Mouse (Mus musculus): ENCODE results near the gene Olfr869. TPM values are rescaled to one million over a fixed set of nuclear protein-coding genes. Genes with fewer than 3 reads are reported as not detected.

The Olfr869 gene
- polyA plus RNA-seq (2012), result 0.03 TPM in 1 of 2 replicates, not detected in the other

DNA sequence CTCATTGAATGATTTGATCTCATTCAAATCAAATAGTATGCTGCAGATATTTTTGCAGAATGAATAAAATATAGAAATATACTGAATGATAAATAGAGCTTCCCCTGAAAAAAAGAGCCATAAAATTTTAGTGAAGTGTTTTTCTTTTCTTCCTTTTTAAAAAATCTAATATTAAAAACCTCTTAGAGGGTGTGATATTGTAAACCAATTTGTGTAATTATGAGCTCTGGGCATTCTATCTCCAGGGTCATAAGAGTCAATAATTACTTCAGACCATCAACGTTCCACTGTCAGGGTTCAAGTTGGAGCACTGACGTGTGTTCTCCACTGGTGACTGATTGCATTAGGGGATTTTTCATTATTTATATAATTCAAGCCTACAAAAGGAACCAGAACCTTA is at the start of gene Olfr869:
Olfr869 (plus strand) TSS at position 301 of the 400 bp plus-strand sequence.

DNA sequence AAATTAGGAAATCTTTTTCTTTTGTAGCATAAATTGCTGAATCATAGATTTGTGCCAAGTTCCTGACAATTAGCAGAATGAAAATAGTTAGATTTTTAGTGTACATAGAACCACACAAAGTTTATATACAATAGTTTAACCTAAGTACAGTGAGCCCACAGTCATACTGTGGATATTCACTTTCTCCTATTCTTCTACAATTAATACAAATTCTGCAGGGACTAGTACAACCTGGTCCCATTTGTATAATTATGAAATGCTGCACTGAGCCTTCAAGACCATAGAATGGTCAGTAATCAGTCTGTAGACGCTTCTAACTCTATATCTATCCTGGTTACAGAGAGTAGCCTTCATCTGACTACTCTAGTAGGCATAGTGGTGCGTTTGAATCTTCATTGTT is 30.5 kb upstream of the Olfr869 start, which contains the start of gene Olfr868:
Olfr868 (plus strand) TSS at position 301 of the 400 bp plus-strand sequence.

DNA sequence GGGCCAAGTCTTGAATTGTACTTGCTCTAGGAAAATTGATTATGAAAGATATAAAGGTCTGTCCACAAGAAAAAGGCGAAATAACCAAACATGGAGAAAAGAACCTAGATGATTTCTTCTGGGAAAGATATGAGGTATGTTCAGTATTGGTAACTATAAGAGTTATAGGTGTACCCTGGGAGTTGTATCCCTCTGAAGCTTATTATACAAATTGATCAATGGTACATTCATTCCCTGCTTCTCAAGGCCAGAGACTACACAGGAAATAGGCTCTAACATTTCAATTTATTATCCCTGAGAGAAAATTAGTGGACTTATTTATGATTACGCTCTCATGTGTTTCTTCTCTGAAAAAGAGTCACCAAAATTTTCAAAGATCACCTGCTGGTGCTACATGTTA is 45.1 kb downstream of the Olfr869 start, which contains the start of gene Olfr870:
Olfr870 (minus strand) TSS at position 101 of the 400 bp plus-strand sequence.

Other genes with a start within 250 kb of the Olfr869 start
- gene Olfr862, start 241.0 kb upstream of the Olfr869 start, polyA plus RNA-seq (2012), result not detected in 2 replicates
- 0.04 TPM in 2 replicates for gene Olfr77, start 212.1 kb upstream of the Olfr869 start, polyA plus RNA-seq (2012)
- not detected in 2 replicates for gene Olfr866, start 101.0 kb upstream of the Olfr869 start, polyA plus RNA-seq (2012)
- gene Olfr867, start 71.4 kb upstream of the Olfr869 start, polyA plus RNA-seq (2012), result not detected in 2 replicates
- gene Olfr868, start 30.4 kb upstream of the Olfr869 start, polyA plus RNA-seq (2012), result not detected in 2 replicates
- gene Olfr870, start 45.0 kb downstream of the Olfr869 start, polyA plus RNA-seq (2012), result not detected in 2 replicates
- not detected in 2 replicates for gene Olfr871, start 83.2 kb downstream of the Olfr869 start, polyA plus RNA-seq (2012)
- gene Olfr872, start 108.1 kb downstream of the Olfr869 start, polyA plus RNA-seq (2012), result not detected in 2 replicates
- not detected in 2 replicates for gene Olfr39, start 153.3 kb downstream of the Olfr869 start, polyA plus RNA-seq (2012)
- gene Olfr873, start 169.5 kb downstream of the Olfr869 start, polyA plus RNA-seq (2012), result not detected in 2 replicates
- not detected in 2 replicates for gene Olfr18, start 207.1 kb downstream of the Olfr869 start, polyA plus RNA-seq (2012)

All from megakaryocyte-erythroid progenitor cell, adult 5 weeks (primary cell).